Mouse (Mus musculus) thymus, adult 18-20 months (tissue): Measurements from ENCODE around the gene Rab1a.
A peak's percentile ranks its signal among the peaks of the same experiment; 100 is the strongest.
"Not testable (repeated sequence)": the region's sequence is repeated elsewhere in the genome, so short reads cannot be mapped to it uniquely, and the experiment has no call there.

Experiments used
- DNase-seq, 2 experiments: peaks; one replicate each; pipeline ENCODE4 v3.0.0; 2022; ENCODE audit warnings: mixed read lengths in 2 of 2

Rab1a gene

GRCm38 (mm10) chr11:20200713-20201575 lies at the start of gene Rab1a:
Gene Rab1a, plus strand, starts transcription at chr11:20201432.
- peak; percentile 100 for DNase-seq

GRCm38 (mm10) chr11:20152107-20152901 lies 48.9 kb upstream of the Rab1a start:
- DNase-seq, result no peak

GRCm38 (mm10) chr11:20153542-20153941 lies 47.7 kb upstream of the Rab1a start:
- not testable (repeated sequence) for DNase-seq

- no peak for DNase-seq
Measured at GRCm38 (mm10) chr11:20158879-20159278, 42.4 kb upstream of the Rab1a start.

- no peak for DNase-seq
Measured at GRCm38 (mm10) chr11:20164979-20165867, 36.0 kb upstream of the Rab1a start.

GRCm38 (mm10) chr11:20165991-20166390 lies 35.2 kb upstream of the Rab1a start:
- DNase-seq, result no peak

- DNase-seq, result not testable (repeated sequence)
Measured at GRCm38 (mm10) chr11:20166476-20166875, 34.8 kb upstream of the Rab1a start.

- no peak for DNase-seq
Measured at GRCm38 (mm10) chr11:20168972-20169371, 32.3 kb upstream of the Rab1a start.

GRCm38 (mm10) chr11:20187271-20187670 lies 14.0 kb upstream of the Rab1a start:
- no peak for DNase-seq

GRCm38 (mm10) chr11:20193100-20193736 lies 8.0 kb upstream of the Rab1a start:
- no peak for DNase-seq

GRCm38 (mm10) chr11:20201661-20202101 lies 449 bp downstream of the Rab1a start:
- DNase-seq, result peak in 1 of 2 experiments; percentile 49

- no peak for DNase-seq
Measured at GRCm38 (mm10) chr11:20202299-20203011, 1.2 kb downstream of the Rab1a start.

- no peak for DNase-seq
Measured at GRCm38 (mm10) chr11:20204321-20204720, 3.1 kb downstream of the Rab1a start.

- DNase-seq, result no peak
Measured at GRCm38 (mm10) chr11:20204870-20205446, 3.7 kb downstream of the Rab1a start.

GRCm38 (mm10) chr11:20205538-20205937 lies 4.3 kb downstream of the Rab1a start:
- no peak for DNase-seq

GRCm38 (mm10) chr11:20206626-20207223 lies 5.5 kb downstream of the Rab1a start:
- DNase-seq, result no peak

- no peak for DNase-seq
Measured at GRCm38 (mm10) chr11:20207589-20207988, 6.4 kb downstream of the Rab1a start.

GRCm38 (mm10) chr11:20211838-20212237 lies 10.6 kb downstream of the Rab1a start:
- no peak for DNase-seq

GRCm38 (mm10) chr11:20214779-20215178 lies 13.5 kb downstream of the Rab1a start:
- DNase-seq, result no peak

- no peak for DNase-seq
Measured at GRCm38 (mm10) chr11:20216415-20216814, 15.2 kb downstream of the Rab1a start.

GRCm38 (mm10) chr11:20217227-20217626 lies 16.0 kb downstream of the Rab1a start:
- DNase-seq, result no peak
